Mouse (Mus musculus): ENCODE data around the gene Alg13. TPM values are rescaled to one million over a fixed set of nuclear protein-coding genes. Genes with fewer than 3 reads are reported as not detected.

The Alg13 gene
- 18.6 TPM for polyA plus RNA-seq (2014; fragmentation: Illumina TruSeq; extraction: RNeasy Lipid Tissue Mini Kit (QIAGEN cat#74804); ENCODE audit: low read depth, low replicate concordance)

GRCm38 (mm10) chrX:144317548-144318163 lies at the start of gene Alg13:
Gene Alg13 (plus strand): TSS chrX:144317804.

Other genes with a start within 250 kb of the Alg13 start
- gene A730046J19Rik, start 164.1 kb upstream of the Alg13 start, polyA plus RNA-seq (2014; fragmentation: Illumina TruSeq; extraction: RNeasy Lipid Tissue Mini Kit (QIAGEN cat#74804); ENCODE audit: low read depth, low replicate concordance): not detected
- not detected for gene Trpc5os, start 138.8 kb downstream of the Alg13 start, polyA plus RNA-seq (2014; fragmentation: Illumina TruSeq; extraction: RNeasy Lipid Tissue Mini Kit (QIAGEN cat#74804); ENCODE audit: low read depth, low replicate concordance)